Mouse (Mus musculus) liver, embryonic 14.5 days (tissue): ENCODE measurements at regions not wholly inside any gene's neighbourhood (a gene's known extent, or its start where the extent isn't known, plus 50 kb on each side); places are given as distances from the start of the nearest gene placed in this dataset.

Source experiments
- ATAC-seq: fragments of 200-750 bp; cut with Nextera tagmentation; 2 replicates; pipeline ENCODE4 v1.8.0; 2017; ENCODE audit warnings: moderate number of reproducible peaks, mild to moderate bottlenecking, moderate library complexity; ENCODE audit not compliant: insufficient read depth
- DNase-seq, 3 experiments: peaks; one replicate each; pipeline ENCODE4 v3.0.0-alpha.2; 2012 to 2013; ENCODE audit warnings: low read depth in 3 of 3, low spot score in 3 of 3
- H3K27ac ChIP-seq: fragments of 300-500 bp; sonication (generic); 2 replicates; pipeline ENCODE4 v1.5.1; 2014; ENCODE audit warnings: moderate library complexity, mild to moderate bottlenecking, control low read depth, inconsistent platforms
- H3K27me3 ChIP-seq: fragments of 300-500 bp; sonication (generic); 2 replicates; pipeline ENCODE4 v1.6.1; 2014; ENCODE audit warnings: mild to moderate bottlenecking, low read length, moderate library complexity; ENCODE audit not compliant: control insufficient read depth, insufficient read depth
- H3K36me3 ChIP-seq: fragments of 300-500 bp; sonication (generic); replicated peaks from 2 replicates; pipeline ENCODE4 v1.6.1; 2014; ENCODE audit warnings: low read depth; ENCODE audit not compliant: control insufficient read depth, insufficient read depth
- H3K4me1 ChIP-seq, 2 experiments: fragments of 200-500 bp in 1 of 2; fragments of 300-500 bp in 1 of 2; sonication (generic) in 1 of 2; replicated peaks; 2 replicates each; pipeline ENCODE4 v1.6.1; 2012 to 2014; ENCODE audit warnings: antibody characterized with exemption in 1 of 2, inconsistent platforms in 1 of 2, low read length in 1 of 2; ENCODE audit not compliant: control insufficient read depth in 2 of 2, insufficient read depth in 2 of 2
- H3K4me2 ChIP-seq: fragments of 300-500 bp; sonication (generic); 2 replicates; pipeline ENCODE4 v1.6.1; 2014; ENCODE audit warnings: low read depth, mild to moderate bottlenecking, control low read depth, moderate library complexity
- H3K4me3 ChIP-seq, 2 experiments: fragments of 200-500 bp in 1 of 2; fragments of 300-500 bp in 1 of 2; sonication (generic) in 1 of 2; 2 replicates each; pipeline ENCODE4 v1.5.1; 2012 to 2014; ENCODE audit warnings: low read depth in 2 of 2, low read length in 2 of 2, mild to moderate bottlenecking in 2 of 2, control low read depth in 1 of 2, inconsistent platforms in 1 of 2, moderate library complexity in 1 of 2; ENCODE audit not compliant: insufficient read depth in 1 of 2
- H3K9ac ChIP-seq: fragments of 300-500 bp; sonication (generic); replicated peaks from 2 replicates; pipeline ENCODE4 v1.6.1; 2014; ENCODE audit warnings: mild to moderate bottlenecking, control low read depth, moderate library complexity
- H3K9me3 ChIP-seq: fragments of 300-500 bp; sonication (generic); 2 replicates; pipeline ENCODE4 v1.6.1; 2016; ENCODE audit warnings: low read length, mixed read lengths; ENCODE audit not compliant: control insufficient read depth
- CTCF ChIP-seq: IDR thresholded peaks from 2 replicates; pipeline ENCODE4 v1.5.1; 2016; ENCODE audit warnings: antibody characterized with exemption, low read depth, control low read depth
- EP300 ChIP-seq: IDR thresholded peaks from 2 replicates; pipeline ENCODE4 v1.6.1; 2016; ENCODE audit warnings: antibody characterized with exemption, low read depth
- WGBS: fragments of 180-500 bp; shearing (Covaris S2); extraction: QIAGEN DNeasy Blood & Tissue Kit; methylation state at CpG from one replicate; pipeline ENCODE4 v1.1.7; 2014; ENCODE audit not compliant: insufficient replicate concordance; 5-methylcytosine and 5-hydroxymethylcytosine counted together

DNA sequence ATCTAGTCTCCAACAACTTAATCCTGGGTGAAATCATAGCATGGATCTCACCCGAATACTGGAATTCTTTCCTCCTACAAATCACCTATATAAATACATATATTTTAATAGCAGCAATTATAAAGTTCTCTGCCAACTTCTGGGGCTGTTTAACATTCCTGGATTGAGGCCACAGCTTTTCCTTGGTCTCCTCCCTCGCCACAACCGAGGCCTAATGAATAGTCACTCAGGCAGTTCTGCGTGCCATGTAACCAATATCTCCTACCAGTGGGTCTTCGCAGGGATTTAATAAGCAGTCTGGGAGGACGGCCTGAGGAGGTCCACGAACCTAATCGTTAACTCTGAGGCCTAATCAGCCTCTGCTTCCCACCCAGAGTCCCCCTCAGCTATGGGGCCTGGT is 56.9 kb upstream of the Trabd2b start:
- Histone ChIP-seq H3K27me3 (no peaks in the 10 kb centered on the region), H3K4me1 (no peaks in the 10 kb centered on the region), H3K9me3 (no peaks in the 10 kb centered on the region), H3K9ac (no peak overlapping the region), H3K4me3 (no peak overlapping the region), H3K36me3 (no peaks in the 10 kb centered on the region), H3K4me2 (no peak overlapping the region), H3K27ac (no peak overlapping the region)
- DNase-seq (no peak), ATAC-seq (no peak)
- WGBS, result 62% methylated on average over 8 of the region's 8 CpGs
- TF ChIP-seq CTCF (no peak), EP300 (no peak)

DNA sequence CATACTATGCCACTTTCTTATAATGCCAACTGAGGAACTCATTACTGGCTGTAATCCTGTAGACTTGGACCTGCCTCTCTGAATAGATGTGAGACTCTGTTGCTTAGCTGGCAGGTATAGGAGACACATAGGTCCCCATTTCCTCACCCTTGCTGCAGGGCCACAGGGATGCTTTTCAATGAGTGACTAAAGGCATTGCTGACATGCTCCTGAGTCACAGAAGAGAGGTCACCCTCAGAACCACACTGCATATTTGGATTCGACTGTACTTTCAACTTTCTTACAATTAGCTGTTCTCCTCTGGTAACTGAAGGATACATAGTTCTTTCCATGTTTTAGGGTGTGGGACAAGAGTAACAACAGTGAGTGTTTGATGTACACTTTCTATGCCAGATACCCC is 55.2 kb upstream of the Trabd2b start:
- 34% methylated on average over 1 of the region's 1 CpGs for WGBS

DNA sequence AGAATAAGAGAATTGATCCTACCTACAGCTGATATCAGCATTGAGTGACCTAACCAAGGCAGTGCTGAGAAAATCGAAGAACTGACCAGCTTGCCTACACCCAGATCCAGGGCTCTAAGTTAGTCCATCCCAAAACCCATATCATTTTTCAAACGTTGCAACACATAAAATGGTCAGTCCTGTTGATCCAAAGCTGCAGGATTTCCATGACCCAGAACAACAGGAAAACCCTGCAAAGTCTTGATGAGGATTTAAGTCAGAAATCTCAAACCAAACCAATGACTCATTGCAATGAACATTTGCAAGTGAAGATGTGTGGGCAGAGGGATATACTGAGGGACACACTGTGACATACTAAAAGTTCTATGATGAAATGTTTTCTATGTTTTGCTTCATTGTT is 53.5 kb upstream of the Trabd2b start:
- 49% methylated on average over 2 of the region's 2 CpGs for WGBS
- Histone ChIP-seq H3K4me3 (no peak overlapping the region), H3K4me1 (no peaks in the 10 kb centered on the region), H3K36me3 (no peaks in the 10 kb centered on the region), H3K9me3 (no peaks in the 10 kb centered on the region), H3K4me2 (no peak overlapping the region), H3K9ac (no peak overlapping the region), H3K27ac (no peak overlapping the region), H3K27me3 (no peaks in the 10 kb centered on the region)
- ATAC-seq (no peak), DNase-seq (no peak)
- TF ChIP-seq CTCF (no peak), EP300 (no peak)

More for the DNA sequence above, 55.2 kb upstream of the Trabd2b start:
- Histone ChIP-seq H3K9me3 (no peaks in the 10 kb centered on the region), H3K27me3 (no peaks in the 10 kb centered on the region), H3K4me2 (no peak overlapping the region), H3K27ac (no peak overlapping the region), H3K9ac (no peak overlapping the region), H3K4me3 (no peak overlapping the region), H3K36me3 (no peaks in the 10 kb centered on the region), H3K4me1 (no peaks in the 10 kb centered on the region)
- DNase-seq (no peak), ATAC-seq (no peak)
- no peak for TF ChIP-seq EP300
- no peak for TF ChIP-seq CTCF
